30 mouse cellular contexts compared by ENCODE assay signal in genomic region chr11:3835271-3835670, GRCm38 (mm10). TPM values are rescaled to one million over a fixed set of nuclear protein-coding genes. Genes with fewer than 3 reads are reported as not detected.
"Had no signal": no experiment of that assay in that cellular context is flagged by ENCODE, and none has a peak within 500 bp of the region (broad histone marks: within the 10 kb centered on the region; RNA-seq: fewer than 3 reads in every experiment).

No protein-coding gene starts in this region.

- H3K27ac ChIP-seq: heart, embryonic 10.5 days; hindbrain, embryonic 10.5 days; hindbrain, embryonic 12.5 days; hindbrain, embryonic 15.5 days; intestine, embryonic 15.5 days; kidney, embryonic 15.5 days; kidney, postnatal 0 days; left cerebral cortex, adult 2 months; limb, embryonic 13.5 days; limb, embryonic 15.5 days; liver, embryonic 12.5 days; liver, embryonic 14.5 days had no signal

- H3K9me3 ChIP-seq: heart, embryonic 10.5 days; heart, embryonic 12.5 days; hindbrain, embryonic 10.5 days; hindbrain, embryonic 12.5 days; hindbrain, embryonic 15.5 days; intestine, embryonic 15.5 days; kidney, embryonic 15.5 days; limb, embryonic 13.5 days; limb, embryonic 15.5 days; liver, embryonic 12.5 days had no signal

- H3K4me3 ChIP-seq: heart, embryonic 10.5 days; heart, embryonic 12.5 days; hindbrain, embryonic 10.5 days; hindbrain, embryonic 12.5 days; hindbrain, embryonic 15.5 days; intestine, embryonic 15.5 days; kidney, embryonic 15.5 days; layer of hippocampus, adult 2 months; left cerebral cortex, adult 2 months; limb, embryonic 13.5 days; limb, embryonic 15.5 days; liver, embryonic 12.5 days had no signal

- H3K27me3 ChIP-seq: hindbrain, embryonic 12.5 days; hindbrain, embryonic 15.5 days; intestine, embryonic 15.5 days had no signal

- H3K9ac ChIP-seq: heart, embryonic 12.5 days; hindbrain, embryonic 12.5 days; hindbrain, embryonic 15.5 days; intestine, embryonic 15.5 days; kidney, embryonic 15.5 days; limb, embryonic 13.5 days; limb, embryonic 15.5 days; liver, embryonic 12.5 days; liver, embryonic 14.5 days had no signal

- H3K4me1 ChIP-seq: hindbrain, embryonic 12.5 days; liver, embryonic 12.5 days had no signal

- H3K36me3 ChIP-seq: heart, embryonic 10.5 days; heart, embryonic 12.5 days; hindbrain, embryonic 10.5 days; hindbrain, embryonic 12.5 days; hindbrain, embryonic 15.5 days; intestine, embryonic 15.5 days; kidney, embryonic 15.5 days; limb, embryonic 13.5 days; limb, embryonic 15.5 days; liver, embryonic 12.5 days had no signal

- H3K4me2 ChIP-seq: heart, embryonic 12.5 days; hindbrain, embryonic 12.5 days; hindbrain, embryonic 15.5 days; intestine, embryonic 15.5 days; kidney, embryonic 15.5 days; limb, embryonic 13.5 days; limb, embryonic 15.5 days; liver, embryonic 12.5 days had no signal

- DNase-seq: gastrocnemius, postnatal 14 days; gastrocnemius, postnatal 36 days; heart, adult 11 months; heart, postnatal 10 days; heart, postnatal 4 days; kidney, adult 11 months; kidney, adult 2 months; kidney, adult 9 months; kidney, postnatal 14 days; kidney, postnatal 4 days; left cerebral cortex, postnatal 4 days; lung, adult 18-20 months had no signal

- ATAC-seq: inflammation-experienced regulatory T-cells, adult 6 months had no signal

RNA-seq across cellular contexts. Expression of gene Osbp2, which starts 28.4 kb away (rescaled TPM):
- polyA plus RNA-seq: inflammation-experienced regulatory T-cells, adult 6 months had no signal

RNA-seq across cellular contexts. Expression of gene 4921536K21Rik, which starts 59.6 kb away (rescaled TPM):
- total RNA-seq: liver, adult 2 months had no signal
- polyA plus RNA-seq: heart, embryonic 14.5 days; inflammation-experienced regulatory T-cells, adult 6 months; liver, adult 2 months; liver, embryonic 12.5 days; liver, embryonic 16.5 days had no signal
